In the genomic region with DNA sequence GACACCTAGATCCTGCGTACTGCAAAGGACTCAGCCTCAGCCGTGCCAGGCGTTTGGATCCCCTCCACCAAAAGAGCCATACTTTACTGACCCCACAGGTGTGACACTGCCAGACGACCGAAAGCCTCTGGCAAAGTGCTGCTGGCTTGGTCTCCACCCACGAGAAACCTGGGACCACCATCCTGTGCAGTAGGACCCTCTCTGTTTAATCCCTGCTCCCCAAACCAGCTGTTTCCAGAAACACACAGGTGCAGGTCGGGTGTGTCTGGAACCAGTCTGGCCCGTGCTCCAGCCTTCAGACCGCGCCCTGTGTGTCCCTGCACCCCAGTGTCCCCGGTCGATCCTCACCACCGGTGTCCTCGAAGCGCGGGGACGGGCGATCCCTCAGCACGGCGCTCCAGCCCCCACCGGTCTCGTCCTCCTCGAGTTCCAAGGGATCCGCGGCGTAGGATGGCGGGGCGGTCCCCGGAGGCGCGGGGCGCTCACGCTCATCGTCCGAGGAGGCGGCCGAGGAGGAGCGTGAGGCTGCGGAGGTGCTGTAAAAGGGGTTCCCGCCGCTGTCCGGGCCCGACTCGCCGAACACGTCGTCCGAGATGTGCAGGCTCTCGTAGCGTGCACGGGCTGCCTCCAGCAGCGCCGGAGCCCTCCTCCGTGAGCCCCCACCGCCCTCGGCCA, we compare ENCODE assay signal across 9 mouse cellular contexts. TPM values are rescaled to one million over a fixed set of nuclear protein-coding genes. Genes with fewer than 3 reads are reported as not detected.
DNase-seq lines count a peak whose midpoint lies in the region; ATAC-seq and TF ChIP-seq lines count a peak whose summit lies in the region.
"Had no signal": no experiment of that assay in that cellular context is flagged by ENCODE, and none has a peak within 500 bp of the region (broad histone marks: within the 10 kb centered on the region; RNA-seq: fewer than 3 reads in every experiment).

No protein-coding gene starts in this region.

- WGBS in heart, adult 2 months, result 2% methylated on average over 56 of the region's 56 CpGs
- WGBS in limb, embryonic 10.5 days, result 1% methylated on average over 56 of the region's 56 CpGs
- WGBS in neural tube, embryonic 12.5 days, result 2% methylated on average over 53 of the region's 56 CpGs

- no peaks in the 10 kb centered on the region for H3K79me2 ChIP-seq in heart, adult 2 months (replicated peaks; ENCODE audit: control insufficient read depth, insufficient read depth, low read length)

- no peaks in the 10 kb centered on the region; the same call in 1 of the 2 replicates for H3K4me1 ChIP-seq in heart, adult 2 months (ENCODE audit: control insufficient read depth, insufficient read depth, low read length)
- H3K4me1 ChIP-seq in ES-E14 (ENCODE audit: control insufficient read depth in 2 of 2, insufficient read depth in 2 of 2, low read length in 2 of 2, poor library complexity in 1 of 2), result peaks cover 3 to 20% of the 10 kb centered on the region in 2 experiments; a peak in 2 of 4 replicates
- peaks cover 10% of the 10 kb centered on the region for H3K4me1 ChIP-seq in limb, embryonic 10.5 days
- H3K4me1 ChIP-seq in neural tube, embryonic 12.5 days, result peaks cover 34% of the 10 kb centered on the region

- H3K36me3 ChIP-seq in heart, adult 2 months (ENCODE audit: control insufficient read depth, insufficient read depth, low read length), result no peaks in the 10 kb centered on the region
- H3K36me3 ChIP-seq in ES-E14 (ENCODE audit: control insufficient read depth, insufficient read depth, low read length, poor library complexity, severe bottlenecking), result no peaks in the 10 kb centered on the region
- no peaks in the 10 kb centered on the region for H3K36me3 ChIP-seq in limb, embryonic 10.5 days
- H3K36me3 ChIP-seq in neural tube, embryonic 12.5 days, result no peaks in the 10 kb centered on the region

- in situ Hi-C loops in ES-E14 (cut with MboI; ENCODE audit: low sequenced_read_pairs in 2 of 2, unreplicated experiment in 2 of 2), result no loop called here

- H3K27me3 ChIP-seq in heart, adult 2 months (ENCODE audit: control insufficient read depth, insufficient read depth, low read length), result peaks cover 2% of the 10 kb centered on the region; the same call in 1 of the 2 replicates
- peaks cover 35% of the 10 kb centered on the region for H3K27me3 ChIP-seq in limb, embryonic 10.5 days (ENCODE audit: low read depth, poor library complexity, severe bottlenecking)
- H3K27me3 ChIP-seq in neural tube, embryonic 12.5 days (replicated peaks), result peaks cover 14% of the 10 kb centered on the region; the same call in 1 of the 2 replicates

- peak in 1 of 2 experiments; percentile 27 for DNase-seq in heart, adult 2 months
- no peak for DNase-seq in heart, postnatal 25 days (ENCODE audit: low spot score)
- no peak for DNase-seq in ES-E14 (ENCODE audit: low read depth, low spot score)
- DNase-seq in cerebellum, postnatal 36 days, result peak; percentile 54 to 63
- DNase-seq in heart, postnatal 36 days, result peak; percentile 7 to 9
- DNase-seq in limb, embryonic 10.5 days (ENCODE audit: low spot score), result peak; percentile 53
- DNase-seq in retina, postnatal 1 day, result no peak

- intact Hi-C loops in heart, adult 2 months (cut with DNase I), result no loop called here
- intact Hi-C loops in heart, postnatal 25 days (cut with DNase I), result loop anchor here (5.0 kb wide), 1 partner anchor 94 kb away; no protein-coding TSS in a partner anchor
- intact Hi-C loops in heart, postnatal 36 days (cut with DNase I), result no loop called here

- ATAC-seq in neural tube, embryonic 12.5 days (ENCODE audit: low FRiP score, low read depth), result peak; percentile 35

- H3K4me2 ChIP-seq in neural tube, embryonic 12.5 days (replicated peaks), result peak overlapping the region; percentile 94

- TF ChIP-seq EP300 in heart, adult 2 months (IDR thresholded peaks at IDR 0.05; ENCODE audit: insufficient read depth, low read depth, low read length), result no peak

- H3K4me3 ChIP-seq in heart, adult 2 months, result peak overlapping the region; percentile 43
- H3K4me3 ChIP-seq in ES-E14 (ENCODE audit: insufficient read depth in 1 of 2, low read depth in 1 of 2, low read length in 2 of 2, poor library complexity in 1 of 2, severe bottlenecking in 1 of 2), result peak overlapping the region; percentile 85 to 93
- H3K4me3 ChIP-seq in limb, embryonic 10.5 days, result peak overlapping the region; percentile 76
- H3K4me3 ChIP-seq in neural tube, embryonic 12.5 days, result peak overlapping the region; percentile 73

- H3K9me3 ChIP-seq in ES-E14 (ENCODE audit: control insufficient read depth, insufficient read depth, low read depth, low read length), result no peaks in the 10 kb centered on the region
- H3K9me3 ChIP-seq in limb, embryonic 10.5 days (replicated peaks), result no peaks in the 10 kb centered on the region
- no peaks in the 10 kb centered on the region for H3K9me3 ChIP-seq in neural tube, embryonic 12.5 days

- H3K9ac ChIP-seq in heart, adult 2 months (ENCODE audit: low read depth, low read length), result peak overlapping the region; percentile 32; the same call in 1 of the 2 replicates
- peak overlapping the region; percentile 76 for H3K9ac ChIP-seq in ES-E14 (ENCODE audit: insufficient read depth, low read depth, low read length, poor library complexity, severe bottlenecking)
- peak overlapping the region; percentile 80 for H3K9ac ChIP-seq in neural tube, embryonic 12.5 days

- TF ChIP-seq POLR2A in heart, adult 2 months (IDR thresholded peaks at IDR 0.05; ENCODE audit: insufficient read depth, low read depth, low read length), result no peak

- TF ChIP-seq CTCF in heart, adult 2 months (IDR thresholded peaks at IDR 0.05), result no peak

- no peak overlapping the region for H3K27ac ChIP-seq in heart, adult 2 months
- H3K27ac ChIP-seq in ES-E14 (ENCODE audit: insufficient read depth, low read depth, low read length, poor library complexity, severe bottlenecking), result no peak overlapping the region
- peak overlapping the region; percentile 58 for H3K27ac ChIP-seq in limb, embryonic 10.5 days
- H3K27ac ChIP-seq in neural tube, embryonic 12.5 days, result 0 out of 2 replicates have a peak overlapping the region, but pooled peaks have one; percentile 15

TF ChIP-seq in ES-E14, 5 proteins besides CTCF, POLR2A, EP300 and RAD21:
- TF ChIP-seq ZNF384 (IDR thresholded peaks at IDR 0.05; ENCODE audit: low read depth, low read length), result no peak

RNA-seq across cellular contexts. Expression of a gene that starts 5.9 kb away (rescaled TPM):
- under 1 TPM; 0.43 to 0.55 TPM for total RNA-seq in heart, adult 2 months (2021)
- polyA plus RNA-seq in heart, adult 2 months (2012; rRNA removed), result 0.82 and 0.98 TPM in 2 replicates
- total RNA-seq in heart, postnatal 25 days (2021), result 1 to 10 TPM; 1.1 to 1.3 TPM
- 2.1 and 3.5 TPM in 2 replicates for total RNA-seq in ES-E14 (2012; rRNA removed)
- under 1 TPM; 0.68 to 0.80 TPM for total RNA-seq in heart, postnatal 36 days (2021)
- 0.20 and 0.35 TPM in 2 replicates for polyA plus RNA-seq in limb, embryonic 10.5 days (2016; fragmentation: Nextera tagmentation; extraction: Ambion mirVana)
- polyA plus RNA-seq in neural tube, embryonic 12.5 days (2016; fragmentation: Nextera tagmentation; extraction: Ambion mirVana), result 8.0 and 8.5 TPM in 2 replicates
- total RNA-seq: MEL had no signal

Comparison
In these comparisons a context has a peak if more than half of its experiments do, and no peak if none do; other contexts are left out.
1. DNase-seq: peak in cerebellum, postnatal 36 days (2 of 2), heart, postnatal 36 days (2 of 2) and limb, embryonic 10.5 days (single experiment); none in heart, postnatal 25 days (single experiment), ES-E14 (single experiment) and retina, postnatal 1 day (single experiment).
2. H3K27ac ChIP-seq: peak in limb, embryonic 10.5 days (single experiment) and neural tube, embryonic 12.5 days (single experiment); none in heart, adult 2 months (single experiment) and ES-E14 (single experiment).
3. Peak in every context shown above with its lines, with median percentiles within 50 percentile points of each other: H3K4me3 ChIP-seq and H3K9ac ChIP-seq.